Mouse (Mus musculus) midbrain, embryonic 14.5 days (tissue): Measurements from ENCODE around the gene Clcnka. TPM values are rescaled to one million over a fixed set of nuclear protein-coding genes. Genes with fewer than 3 reads are reported as not detected.

Experiments used
- ATAC-seq: fragments of 200-750 bp; cut with Nextera tagmentation; 2 replicates; pipeline ENCODE4 v1.8.0; 2017; ENCODE audit warnings: moderate number of reproducible peaks, moderate library complexity; ENCODE audit not compliant: low FRiP score, low TSS enrichment
- DNase-seq: peaks from one replicate; pipeline ENCODE4 v3.0.0-alpha.2; 2015
- H3K27ac ChIP-seq: fragments of 300-500 bp; sonication (generic); replicated peaks from 2 replicates; pipeline ENCODE4 v1.5.1; 2014; ENCODE audit warnings: mild to moderate bottlenecking, low read depth, low read length, moderate library complexity
- H3K27me3 ChIP-seq: fragments of 300-500 bp; sonication (generic); 2 replicates; pipeline ENCODE4 v1.6.1; 2014; ENCODE audit warnings: low read length, control low read depth, mixed read lengths; ENCODE audit not compliant: control insufficient read depth, insufficient read depth
- H3K36me3 ChIP-seq: fragments of 300-500 bp; sonication (generic); 2 replicates; pipeline ENCODE4 v1.6.1; 2014; ENCODE audit warnings: low read length, control low read depth; ENCODE audit not compliant: control insufficient read depth, insufficient read depth
- H3K4me1 ChIP-seq: fragments of 300-500 bp; sonication (generic); 2 replicates; pipeline ENCODE4 v1.6.1; 2014; ENCODE audit warnings: mild to moderate bottlenecking, antibody characterized with exemption, low read length, control low read depth; ENCODE audit not compliant: control insufficient read depth, insufficient read depth
- H3K4me2 ChIP-seq: fragments of 300-500 bp; sonication (generic); 2 replicates; pipeline ENCODE4 v1.6.1; 2014; ENCODE audit warnings: mild to moderate bottlenecking, low read length, moderate library complexity
- H3K4me3 ChIP-seq: fragments of 300-500 bp; sonication (generic); replicated peaks from 2 replicates; pipeline ENCODE4 v1.5.1; 2014; ENCODE audit warnings: low read depth, low read length
- H3K9ac ChIP-seq: fragments of 300-500 bp; sonication (generic); replicated peaks from 2 replicates; pipeline ENCODE4 v1.6.1; 2014; ENCODE audit warnings: mild to moderate bottlenecking, low read length, moderate library complexity
- H3K9me3 ChIP-seq: fragments of 300-500 bp; sonication (generic); 2 replicates; pipeline ENCODE4 v1.6.1; 2016; ENCODE audit warnings: low read length, control low read depth, mixed read lengths; ENCODE audit not compliant: control insufficient read depth
- WGBS: fragments of 180-500 bp; shearing (Covaris S2); extraction: QIAGEN DNeasy Blood & Tissue Kit; methylation state at CpG from one replicate; pipeline ENCODE4 v1.1.7; 2014; 5-methylcytosine and 5-hydroxymethylcytosine counted together
- polyA plus RNA-seq: library from polyadenylated mRNA; unstranded; fragments of >200 nt; fragmentation: Nextera tagmentation; extraction: Ambion mirVana; gene quantifications from 2 replicates; pipeline ENCODE4 v1.2.1, GENCODE M21; 2014

Gene Clcnka
- 0.11 TPM in 1 of 2 replicates, not detected in the other for polyA plus RNA-seq

DNA sequence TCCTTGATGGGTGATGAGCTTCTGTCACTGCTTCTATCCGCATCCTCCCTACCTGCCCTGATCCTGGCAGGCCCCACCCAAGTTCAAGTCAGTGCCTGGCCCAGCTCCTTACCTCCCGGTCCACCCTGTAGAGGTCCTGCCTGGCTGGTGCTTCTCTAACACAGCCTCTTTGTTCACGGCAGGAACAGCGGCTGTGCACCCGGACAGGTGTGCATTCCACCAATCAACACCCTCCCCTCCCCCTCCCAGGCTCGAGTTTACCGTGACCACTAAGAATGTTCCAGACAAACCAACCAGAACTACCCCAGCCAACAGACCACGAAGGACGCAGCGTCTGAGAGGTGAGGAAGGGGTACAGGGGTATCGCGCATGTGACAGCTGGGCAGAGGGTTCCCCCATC is at the start of gene Clcnka:
TSS of gene Clcnka (minus strand) at position 180 of the 400 bp plus-strand sequence.
- Histone ChIP-seq H3K4me3 (no peak within 1 kb of the TSS), H3K4me2 (no peak within 1 kb of the TSS), H3K9ac (no peak within 1 kb of the TSS), H3K4me1 (no peaks in the 10 kb centered on the region), H3K36me3 (no peaks in the 10 kb centered on the region), H3K27me3 (no peaks in the 10 kb centered on the region), H3K27ac (no peak within 1 kb of the TSS), H3K9me3 (no peaks in the 10 kb centered on the region)
- 65% methylated on average over 12 of the region's 12 CpGs for WGBS
- DNase-seq (no peak), ATAC-seq (no peak)

DNA sequence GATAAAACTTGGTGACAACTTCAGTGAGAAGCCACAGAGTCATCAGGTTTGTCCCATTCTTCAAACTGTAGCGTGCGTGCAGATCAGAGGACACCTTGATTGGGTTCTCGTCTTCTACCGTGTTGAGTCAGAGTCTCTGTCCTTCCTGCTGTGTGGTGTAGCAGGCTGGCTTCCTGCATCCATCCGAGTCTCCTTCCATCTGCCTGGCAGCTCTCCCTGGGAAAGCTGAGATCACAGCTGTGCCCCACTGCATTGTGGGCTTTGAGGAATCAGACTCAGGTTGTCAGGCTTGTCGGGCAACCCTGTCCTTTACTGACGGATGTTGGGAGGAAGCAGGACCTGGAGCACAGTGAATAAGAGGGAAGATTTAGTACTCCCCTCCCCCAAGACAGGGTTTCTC is 47.7 kb upstream of the Clcnka start:
- Histone ChIP-seq H3K4me3 (no peak overlapping the region), H3K27ac (no peak overlapping the region), H3K9ac (no peak overlapping the region), H3K9me3 (no peaks in the 10 kb centered on the region), H3K27me3 (no peaks in the 10 kb centered on the region), H3K36me3 (peaks cover 41% of the 10 kb centered on the region), H3K4me1 (peaks cover 9% of the 10 kb centered on the region), H3K4me2 (no peak overlapping the region)
- 79% methylated on average over 7 of the region's 7 CpGs for WGBS
- DNase-seq (no peak), ATAC-seq (no peak)

DNA sequence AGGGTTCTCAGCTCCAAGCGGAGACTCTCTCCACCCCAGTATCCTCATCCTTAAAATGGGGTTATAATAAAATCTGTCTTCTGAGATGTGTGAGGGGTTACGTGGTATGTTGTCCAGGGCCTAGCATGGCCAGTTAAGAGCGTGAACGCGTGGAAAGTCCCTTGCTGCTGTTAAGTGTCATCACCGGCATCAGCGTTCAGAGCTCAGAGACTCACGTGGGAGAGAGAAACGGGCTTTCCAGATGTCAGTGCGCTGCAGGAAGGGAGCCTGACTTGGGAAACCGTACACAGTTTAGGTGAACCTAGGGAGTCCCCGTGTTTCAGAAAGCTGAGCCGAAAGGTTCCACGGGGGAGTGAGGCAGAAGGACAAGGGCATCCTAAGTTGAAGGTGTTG is 46.8 kb upstream of the Clcnka start:
- no peak; the same call in 1 of the 2 replicates for ATAC-seq

DNA sequence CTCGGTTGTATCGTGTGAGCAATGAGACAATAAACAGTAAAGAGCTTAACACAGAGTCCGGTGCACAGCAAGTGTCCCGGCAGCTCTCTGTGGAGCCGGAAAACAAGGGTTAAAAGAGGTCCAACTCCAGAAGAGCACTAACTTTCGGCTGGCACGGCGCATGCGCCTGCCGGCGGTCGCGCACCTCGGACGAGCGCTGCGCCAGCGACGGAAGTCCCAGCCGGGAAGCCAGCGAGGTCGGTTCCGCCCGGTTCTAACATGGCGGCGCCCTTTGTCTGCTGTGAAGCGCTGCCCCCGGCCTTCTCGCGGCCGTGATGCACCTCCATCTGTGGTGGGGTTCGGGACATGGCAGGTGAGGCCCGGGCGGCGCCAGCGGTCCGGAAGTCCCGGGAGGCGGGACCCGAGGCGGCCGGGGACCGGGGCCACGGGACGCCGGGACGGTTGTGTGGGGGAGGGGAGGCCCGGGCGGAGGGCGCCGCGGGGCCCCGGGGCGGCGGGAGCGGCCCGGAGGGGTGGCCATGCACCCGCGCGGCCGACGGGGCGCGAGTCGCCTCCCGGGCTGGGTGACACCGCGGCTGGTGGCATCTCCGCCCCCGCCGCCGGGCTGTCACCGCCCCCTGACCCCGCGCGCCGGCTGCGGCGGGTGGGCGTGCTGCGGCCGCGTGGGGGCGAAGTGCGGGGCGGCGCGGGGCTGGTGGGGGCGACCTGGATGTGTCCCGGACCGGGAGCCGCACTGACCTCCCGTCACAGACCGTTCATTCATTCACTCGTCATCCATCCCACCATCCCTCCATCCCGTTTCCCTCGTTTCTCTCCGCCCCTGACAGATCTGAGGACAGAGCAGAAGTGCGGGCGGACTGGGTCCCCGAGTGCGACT is 46.2 kb upstream of the Clcnka start, which contains the start of gene Zbtb17:
TSS of gene Zbtb17 (plus strand) at position 204 of the 877 bp plus-strand sequence.
- peak within 1 kb of the TSS; percentile 98 for H3K9ac ChIP-seq
- H3K4me2 ChIP-seq, result peak within 1 kb of the TSS; percentile 65
- ATAC-seq (peak; percentile 92), DNase-seq (peak; percentile 97)
- H3K4me1 ChIP-seq, result peaks cover 9% of the 10 kb centered on the region
- 1% methylated on average over 69 of the region's 102 CpGs for WGBS
- peaks cover 32% of the 10 kb centered on the region for H3K36me3 ChIP-seq
- peak within 1 kb of the TSS; percentile 98 for H3K4me3 ChIP-seq
- H3K27me3 ChIP-seq, result no peaks in the 10 kb centered on the region
- H3K9me3 ChIP-seq, result no peaks in the 10 kb centered on the region
- peak within 1 kb of the TSS; percentile 83 for H3K27ac ChIP-seq

More for the DNA sequence above, 46.8 kb upstream of the Clcnka start:
- H3K9me3 ChIP-seq, result no peaks in the 10 kb centered on the region
- 19% methylated on average over 14 of the region's 14 CpGs for WGBS
- peak overlapping the region; percentile 65 for H3K4me2 ChIP-seq
- peak overlapping the region; percentile 83; the same call in 1 of the 2 replicates for H3K27ac ChIP-seq
- peaks cover 35% of the 10 kb centered on the region for H3K36me3 ChIP-seq
- peak overlapping the region; percentile 98 for H3K9ac ChIP-seq
- no peak for DNase-seq
- peaks cover 9% of the 10 kb centered on the region for H3K4me1 ChIP-seq
- H3K4me3 ChIP-seq, result peak overlapping the region; percentile 98
- no peaks in the 10 kb centered on the region for H3K27me3 ChIP-seq

DNA sequence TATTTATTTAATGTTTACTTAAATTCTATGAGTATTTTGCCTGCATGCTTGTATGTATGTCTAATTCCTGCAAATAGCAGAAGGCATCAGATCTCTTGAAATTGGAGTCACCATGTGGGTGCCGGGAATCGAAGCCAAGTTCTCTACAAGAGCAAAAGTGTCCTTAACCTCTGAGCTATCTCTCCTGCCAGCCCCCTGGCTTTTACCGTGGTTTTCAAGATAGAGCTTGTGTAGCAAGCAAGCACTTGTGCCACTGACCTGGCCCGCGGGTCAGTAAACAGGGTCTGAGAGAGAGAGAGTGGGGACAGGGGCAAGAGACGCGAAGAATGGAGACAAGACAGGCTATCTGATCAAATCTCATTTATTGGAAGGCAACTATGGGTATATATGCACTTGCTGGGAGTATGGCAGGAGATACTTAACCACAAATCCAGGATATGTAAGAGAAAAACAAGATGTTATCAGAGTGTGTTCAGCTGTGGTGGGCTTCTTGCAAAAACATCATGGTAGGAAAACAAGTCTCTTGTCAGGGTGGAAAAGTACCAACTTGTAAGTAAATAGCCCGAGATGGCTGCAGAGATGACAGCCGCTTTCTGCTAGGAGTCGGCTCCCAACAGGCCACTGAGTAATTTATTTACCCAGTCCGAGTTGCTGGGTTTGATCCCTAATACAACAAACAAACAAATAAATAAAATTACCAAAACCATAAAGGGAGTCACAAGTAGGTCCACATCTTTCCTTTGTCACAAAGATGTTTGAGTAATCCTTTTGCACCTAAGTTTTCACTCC is 45.3 kb upstream of the Clcnka start:
- Histone ChIP-seq H3K4me1 (peaks cover 9% of the 10 kb centered on the region), H3K27me3 (no peaks in the 10 kb centered on the region), H3K36me3 (peaks cover 24% of the 10 kb centered on the region), H3K27ac (no peak overlapping the region), H3K4me2 (peak overlapping the region; percentile 51), H3K4me3 (peak overlapping the region; percentile 98), H3K9me3 (no peaks in the 10 kb centered on the region), H3K9ac (0 out of 2 replicates have a peak overlapping the region, but pooled peaks have one; percentile 98)
- ATAC-seq, result no peak
- no peak for DNase-seq
- WGBS, result 52% methylated on average over 11 of the region's 11 CpGs

DNA sequence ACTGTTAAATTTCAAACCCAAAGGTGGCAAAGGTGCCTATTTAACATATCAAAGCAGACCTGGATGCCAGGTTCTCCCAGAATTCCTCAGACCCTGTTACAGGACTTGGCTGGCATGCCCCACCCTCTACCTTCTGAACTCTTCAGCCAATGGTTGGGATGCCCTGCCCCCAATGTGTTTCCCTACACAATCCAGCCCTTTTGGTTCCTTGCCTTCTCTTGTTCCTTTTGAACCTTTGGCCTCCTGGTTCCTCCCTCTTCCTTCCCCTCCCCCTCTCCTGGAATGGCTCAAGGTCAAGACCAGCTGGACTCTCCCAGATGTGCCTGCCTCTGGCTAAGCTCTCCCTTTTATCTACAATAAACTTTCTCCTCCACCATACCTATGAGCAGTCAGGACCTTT is 42.4 kb upstream of the Clcnka start:
- no peaks in the 10 kb centered on the region for H3K36me3 ChIP-seq
- no peak overlapping the region for H3K9ac ChIP-seq

DNA sequence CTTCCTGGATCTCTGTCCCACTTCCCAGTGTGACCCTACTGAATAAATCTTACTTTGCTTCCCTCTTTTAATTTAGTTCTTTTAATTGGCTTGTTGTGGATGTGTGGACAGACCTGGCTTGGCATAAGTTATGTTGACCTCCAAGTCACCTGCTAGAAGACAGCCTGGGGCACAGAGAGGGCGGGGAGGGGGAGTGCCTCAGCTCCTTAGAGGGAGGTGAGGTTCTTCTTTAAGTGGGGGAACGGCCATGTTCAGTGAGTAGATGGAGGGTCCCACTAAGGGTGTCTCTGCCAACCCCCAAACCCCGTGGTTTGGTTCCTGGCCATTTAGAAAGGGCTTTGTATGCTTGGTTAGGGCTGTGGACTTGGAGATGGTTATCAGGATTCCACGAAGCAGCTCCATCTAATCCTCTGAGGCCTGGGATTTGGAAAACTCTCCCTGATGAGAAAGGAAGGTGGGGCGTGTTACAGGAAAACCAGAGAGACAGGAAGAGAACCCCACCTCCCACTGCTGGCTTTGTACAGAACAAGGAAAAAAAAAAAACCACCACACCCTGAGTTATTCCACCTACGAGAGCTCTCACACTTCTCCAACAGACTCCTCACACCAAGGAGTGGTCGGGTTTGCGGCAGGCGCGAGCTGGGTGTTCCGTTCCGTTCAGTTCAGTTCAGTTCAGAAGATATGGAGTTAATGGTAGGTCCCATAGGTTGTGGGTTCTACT is 40.7 kb upstream of the Clcnka start:
- ATAC-seq (no peak), DNase-seq (no peak)
- H3K27ac ChIP-seq, result no peak overlapping the region
- H3K9me3 ChIP-seq, result no peaks in the 10 kb centered on the region
- WGBS, result 85% methylated on average over 12 of the region's 12 CpGs
- H3K4me2 ChIP-seq, result no peak overlapping the region
- H3K36me3 ChIP-seq, result no peaks in the 10 kb centered on the region
- H3K27me3 ChIP-seq, result no peaks in the 10 kb centered on the region
- no peaks in the 10 kb centered on the region for H3K4me1 ChIP-seq
- no peak overlapping the region for H3K9ac ChIP-seq
- no peak overlapping the region for H3K4me3 ChIP-seq

More for the DNA sequence above, 42.4 kb upstream of the Clcnka start:
- Histone ChIP-seq H3K27me3 (no peaks in the 10 kb centered on the region), H3K9me3 (no peaks in the 10 kb centered on the region), H3K4me3 (no peak overlapping the region), H3K4me2 (no peak overlapping the region), H3K4me1 (peaks cover 6% of the 10 kb centered on the region), H3K27ac (no peak overlapping the region)
- no peak for DNase-seq
- no peak for ATAC-seq

DNA sequence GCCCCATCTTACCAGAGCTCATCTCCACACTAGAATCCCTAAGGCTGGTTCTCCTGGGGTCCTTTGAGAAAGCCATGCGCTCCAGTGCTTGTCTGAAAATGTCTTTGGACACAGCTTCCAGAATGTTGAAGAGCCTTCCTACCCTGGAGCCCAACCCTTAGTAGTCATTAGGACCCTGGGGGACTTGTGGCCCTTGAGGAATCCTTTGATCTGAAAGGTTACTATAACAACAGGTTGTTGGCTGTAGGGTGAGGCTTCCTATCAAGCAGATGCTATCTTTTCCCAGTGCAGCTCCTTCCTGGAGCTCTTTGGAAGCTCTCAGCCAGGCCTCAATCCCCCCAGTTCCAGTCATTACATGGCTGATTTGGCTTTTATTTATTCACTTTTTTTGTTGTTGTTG is 37.5 kb upstream of the Clcnka start, which contains the start of gene Srarp:
TSS of gene Srarp (minus strand) at position 132 of the 400 bp plus-strand sequence.
- H3K4me1 ChIP-seq, result no peaks in the 10 kb centered on the region

More for the DNA sequence above, 37.5 kb upstream of the Clcnka start, which contains the start of gene Srarp:
- H3K27me3 ChIP-seq, result no peaks in the 10 kb centered on the region
- H3K36me3 ChIP-seq, result no peaks in the 10 kb centered on the region
- H3K9ac ChIP-seq, result no peak within 1 kb of the TSS
- WGBS, result 93% methylated on average over 1 of the region's 1 CpGs
- H3K9me3 ChIP-seq, result no peaks in the 10 kb centered on the region
- ATAC-seq (no peak), DNase-seq (no peak)
- no peak within 1 kb of the TSS for H3K27ac ChIP-seq
- H3K4me3 ChIP-seq, result no peak within 1 kb of the TSS
- no peak within 1 kb of the TSS for H3K4me2 ChIP-seq
